ENCODE assay signal across 12 mouse cellular contexts in genomic region chr12:4028516-4028915, GRCm38 (mm10). TPM values are rescaled to one million over a fixed set of nuclear protein-coding genes. Genes with fewer than 3 reads are reported as not detected.
DNase-seq lines count a peak whose midpoint lies in the region; ATAC-seq and TF ChIP-seq lines count a peak whose summit lies in the region.
"Had no signal": no experiment of that assay in that cellular context is flagged by ENCODE, and none has a peak within 500 bp of the region (broad histone marks: within the 10 kb centered on the region; RNA-seq: fewer than 3 reads in every experiment).

No protein-coding gene starts in this region.

- TF ChIP-seq POLR2A in lung, adult 2 months (IDR thresholded peaks at IDR 0.05; ENCODE audit: borderline replicate concordance, extremely low read depth, low read depth, low read length) = no peak

- no peaks in the 10 kb centered on the region for H3K9me3 ChIP-seq in midbrain, embryonic 16.5 days (replicated peaks; ENCODE audit: control insufficient read depth, low read length, poor library complexity, severe bottlenecking)
- H3K9me3 ChIP-seq in hindbrain, embryonic 12.5 days (replicated peaks) = no peaks in the 10 kb centered on the region
- H3K9me3 ChIP-seq: liver, embryonic 15.5 days; neural tube, embryonic 12.5 days had no signal

- H3K27ac ChIP-seq in left cerebral cortex, adult 2 months = peak overlapping the region; percentile 66
- H3K27ac ChIP-seq in midbrain, embryonic 16.5 days (ENCODE audit: low read length) = no peak overlapping the region
- H3K27ac ChIP-seq in hindbrain, embryonic 12.5 days = no peak overlapping the region
- H3K27ac ChIP-seq: liver, embryonic 15.5 days; neural tube, embryonic 12.5 days had no signal

- intact Hi-C loops in left cerebral cortex, adult 2 months (cut with DNase I) = no loop called here

- H3K27me3 ChIP-seq in midbrain, embryonic 16.5 days (ENCODE audit: control insufficient read depth, insufficient read depth, low read depth, low read length) = no peaks in the 10 kb centered on the region
- H3K27me3 ChIP-seq in hindbrain, embryonic 12.5 days = no peaks in the 10 kb centered on the region
- H3K27me3 ChIP-seq: neural tube, embryonic 12.5 days had no signal

- H3K4me3 ChIP-seq in lung, adult 2 months (replicated peaks; ENCODE audit: extremely low read depth, low read depth, low read length) = no peak overlapping the region
- no peak overlapping the region for H3K4me3 ChIP-seq in left cerebral cortex, adult 2 months
- H3K4me3 ChIP-seq in midbrain, embryonic 16.5 days (ENCODE audit: low read depth, low read length) = no peak overlapping the region
- no peak overlapping the region for H3K4me3 ChIP-seq in hindbrain, embryonic 12.5 days
- H3K4me3 ChIP-seq: liver, embryonic 15.5 days; neural tube, embryonic 12.5 days had no signal

- TF ChIP-seq CTCF in lung, adult 2 months (IDR thresholded peaks at IDR 0.05; ENCODE audit: insufficient read depth, low read length) = no peak
- no peak for TF ChIP-seq CTCF in left cerebral cortex, adult 2 months (IDR thresholded peaks at IDR 0.05)

- peak; percentile 12 to 19 for DNase-seq in lung, adult 18-20 months
- no peak for DNase-seq in lung, adult 2 months
- peak; percentile 77 for DNase-seq in heart, adult 8-10 months (ENCODE audit: low spot score)
- peak in 1 of 2 experiments; percentile 62 for DNase-seq in left cerebral cortex, adult 2 months (ENCODE audit: extremely low spot score in 1 of 2, low spot score in 2 of 2)
- DNase-seq in testis, postnatal 10 days (ENCODE audit: low spot score) = peak; percentile 60

- no peak for ATAC-seq in midbrain, embryonic 16.5 days
- ATAC-seq in hindbrain, embryonic 12.5 days (ENCODE audit: low FRiP score) = no peak
- ATAC-seq: forebrain, embryonic 14.5 days; inflammation-experienced regulatory T-cells, adult 6 months; Patski had no signal

- H3K36me3 ChIP-seq in midbrain, embryonic 16.5 days (ENCODE audit: control insufficient read depth, insufficient read depth, low read length) = no peaks in the 10 kb centered on the region
- H3K36me3 ChIP-seq in hindbrain, embryonic 12.5 days = no peaks in the 10 kb centered on the region
- H3K36me3 ChIP-seq: liver, embryonic 15.5 days; neural tube, embryonic 12.5 days had no signal

- H3K4me2 ChIP-seq in midbrain, embryonic 16.5 days (ENCODE audit: low read length) = no peak overlapping the region
- no peak overlapping the region for H3K4me2 ChIP-seq in hindbrain, embryonic 12.5 days (replicated peaks)
- H3K4me2 ChIP-seq: liver, embryonic 15.5 days; neural tube, embryonic 12.5 days had no signal

- 25% methylated on average over 11 of the region's 11 CpGs for WGBS in lung, adult 2 months
- WGBS in midbrain, embryonic 16.5 days = 90% methylated on average over 11 of the region's 11 CpGs
- 83% methylated on average over 11 of the region's 11 CpGs for WGBS in hindbrain, embryonic 12.5 days

- no peak overlapping the region for H3K9ac ChIP-seq in midbrain, embryonic 16.5 days (ENCODE audit: low read depth, low read length)
- no peak overlapping the region for H3K9ac ChIP-seq in hindbrain, embryonic 12.5 days
- H3K9ac ChIP-seq: liver, embryonic 15.5 days; neural tube, embryonic 12.5 days had no signal

- H3K4me1 ChIP-seq in lung, adult 2 months (ENCODE audit: control insufficient read depth, insufficient read depth, low read length) = peaks cover 2% of the 10 kb centered on the region; the same call in 1 of the 2 replicates
- H3K4me1 ChIP-seq in midbrain, embryonic 16.5 days (ENCODE audit: control insufficient read depth, insufficient read depth, low read length) = no peaks in the 10 kb centered on the region
- H3K4me1 ChIP-seq in hindbrain, embryonic 12.5 days = no peaks in the 10 kb centered on the region
- H3K4me1 ChIP-seq: liver, embryonic 15.5 days; neural tube, embryonic 12.5 days had no signal

RNA-seq across cellular contexts. Expression of gene Efr3b, which starts 10.2 kb away (rescaled TPM):
- 6.8 TPM in 2 replicates for polyA plus RNA-seq in lung, adult 2 months (2012; rRNA removed)
- 1 to 10 TPM; 5.6 to 8.2 (median 7.0) TPM for total RNA-seq in heart, adult 8-10 months (2022)
- total RNA-seq in left cerebral cortex, adult 2 months (2021) = 100 to 1,000 TPM; 104 to 114 TPM
- 48.4 and 53.6 TPM in 2 replicates for polyA plus RNA-seq in midbrain, embryonic 16.5 days (2015; fragmentation: Nextera tagmentation; extraction: Ambion mirVana)
- polyA plus RNA-seq in hindbrain, embryonic 12.5 days (2016; fragmentation: Nextera tagmentation; extraction: Ambion mirVana) = 33.1 and 36.8 TPM in 2 replicates

RNA-seq across cellular contexts. Expression of gene Dnajc27, which starts 53.9 kb away (rescaled TPM):
- 6.5 and 8.8 TPM in 2 replicates for polyA plus RNA-seq in lung, adult 2 months (2012; rRNA removed)
- total RNA-seq in heart, adult 8-10 months (2022) = 10 to 100 TPM; 10.0 to 14.9 (median 11.2) TPM
- total RNA-seq in left cerebral cortex, adult 2 months (2021) = 10 to 100 TPM; 91.0 to 95.8 TPM
- polyA plus RNA-seq in midbrain, embryonic 16.5 days (2015; fragmentation: Nextera tagmentation; extraction: Ambion mirVana) = 21.2 and 25.8 TPM in 2 replicates
- 13.9 and 14.0 TPM in 2 replicates for polyA plus RNA-seq in hindbrain, embryonic 12.5 days (2016; fragmentation: Nextera tagmentation; extraction: Ambion mirVana)
